Mouse (Mus musculus): ENCODE results near the gene Rnf5. TPM values are rescaled to one million over a fixed set of nuclear protein-coding genes. Genes with fewer than 3 reads are reported as not detected.

The Rnf5 gene
- polyA plus RNA-seq, 1 experiment from 2014 or later, result 324 TPM

GRCm38 (mm10) chr17:34556406-34556805, 47.1 kb downstream of the Rnf5 start:
- no peak overlapping the region for H3K27ac ChIP-seq
- no peaks in the 10 kb centered on the region for H3K36me3 ChIP-seq
- H3K9me3 ChIP-seq, result no peaks in the 10 kb centered on the region
- 0 out of 2 replicates have a peak, but pooled peaks cover 5% of the 10 kb centered on the region for H3K4me1 ChIP-seq (replicated peaks)
- no peak overlapping the region for H3K4me2 ChIP-seq (replicated peaks)
- no peaks in the 10 kb centered on the region for H3K27me3 ChIP-seq
- no peak overlapping the region for H3K4me3 ChIP-seq (replicated peaks)
- no peak overlapping the region for H3K9ac ChIP-seq (replicated peaks)
- 84% methylated on average over 8 of the region's 8 CpGs for WGBS
- no peak for ATAC-seq

- Histone ChIP-seq H3K4me3 (replicated peaks) (no peak overlapping the region), H3K27ac (no peak overlapping the region), H3K4me1 (replicated peaks) (no peaks in the 10 kb centered on the region), H3K4me2 (replicated peaks) (no peak overlapping the region), H3K9ac (replicated peaks) (no peak overlapping the region), H3K36me3 (no peaks in the 10 kb centered on the region), H3K27me3 (no peaks in the 10 kb centered on the region), H3K9me3 (no peaks in the 10 kb centered on the region)
- no peak for ATAC-seq
- 25% methylated on average over 5 of the region's 5 CpGs for WGBS
Measured at GRCm38 (mm10) chr17:34555483-34555882, 48.0 kb downstream of the Rnf5 start.

Other genes starting within 250 kb of the Rnf5 start
- not detected in 2 replicates for gene Btnl2, start 248.9 kb downstream of the Rnf5 start, polyA plus RNA-seq (2015; fragmentation: Nextera tagmentation; extraction: Ambion mirVana)
- gene Btnl1, start 226.6 kb downstream of the Rnf5 start, polyA plus RNA-seq (2015; fragmentation: Nextera tagmentation; extraction: Ambion mirVana), result not detected in 2 replicates
- 4.6 and 5.6 TPM in 2 replicates for gene BC051142, start 204.9 kb downstream of the Rnf5 start, polyA plus RNA-seq (2015; fragmentation: Nextera tagmentation; extraction: Ambion mirVana)
- gene Btnl4, start 126.4 kb downstream of the Rnf5 start, polyA plus RNA-seq (2015; fragmentation: Nextera tagmentation; extraction: Ambion mirVana), result not detected in 2 replicates
- gene Btnl6, start 86.3 kb downstream of the Rnf5 start, polyA plus RNA-seq (2015; fragmentation: Nextera tagmentation; extraction: Ambion mirVana), result not detected in 2 replicates
- gene Notch4, start 39.4 kb downstream of the Rnf5 start, polyA plus RNA-seq (2015; fragmentation: Nextera tagmentation; extraction: Ambion mirVana), result 8.9 and 9.1 TPM in 2 replicates
- 2.8 and 3.4 TPM in 2 replicates for gene Gpsm3, start 13.9 kb downstream of the Rnf5 start, polyA plus RNA-seq (2015; fragmentation: Nextera tagmentation; extraction: Ambion mirVana)
- 13.3 and 15.3 TPM in 2 replicates for gene Pbx2, start 12.4 kb downstream of the Rnf5 start, polyA plus RNA-seq (2015; fragmentation: Nextera tagmentation; extraction: Ambion mirVana)
- gene Ager, start 5.8 kb downstream of the Rnf5 start, polyA plus RNA-seq (2015; fragmentation: Nextera tagmentation; extraction: Ambion mirVana), result 1.5 and 2.2 TPM in 2 replicates
- gene Agpat1, start 572 bp upstream of the Rnf5 start, polyA plus RNA-seq (2015; fragmentation: Nextera tagmentation; extraction: Ambion mirVana), result 86.0 and 100 TPM in 2 replicates
- gene Egfl8, start 12.3 kb upstream of the Rnf5 start, polyA plus RNA-seq (2015; fragmentation: Nextera tagmentation; extraction: Ambion mirVana), result 6.8 and 8.6 TPM in 2 replicates
- 22.3 and 23.3 TPM in 2 replicates for gene Ppt2, start 24.8 kb upstream of the Rnf5 start, polyA plus RNA-seq (2015; fragmentation: Nextera tagmentation; extraction: Ambion mirVana)
- gene Prrt1, start 25.8 kb upstream of the Rnf5 start, polyA plus RNA-seq (2015; fragmentation: Nextera tagmentation; extraction: Ambion mirVana), result 7.4 and 7.5 TPM in 2 replicates
- 17.0 and 18.9 TPM in 2 replicates for gene Fkbpl, start 41.1 kb upstream of the Rnf5 start, polyA plus RNA-seq (2015; fragmentation: Nextera tagmentation; extraction: Ambion mirVana)
- 118 and 122 TPM in 2 replicates for gene Atf6b, start 43.5 kb upstream of the Rnf5 start, polyA plus RNA-seq (2015; fragmentation: Nextera tagmentation; extraction: Ambion mirVana)
- gene Tnxb, start 66.8 kb upstream of the Rnf5 start, polyA plus RNA-seq (2015; fragmentation: Nextera tagmentation; extraction: Ambion mirVana), result 0.08 and 0.10 TPM in 2 replicates
- gene C4b, start 140.2 kb upstream of the Rnf5 start, polyA plus RNA-seq (2015; fragmentation: Nextera tagmentation; extraction: Ambion mirVana), result not detected in 2 replicates
- not detected in 2 replicates for gene Cyp21a1, start 200.9 kb upstream of the Rnf5 start, polyA plus RNA-seq (2015; fragmentation: Nextera tagmentation; extraction: Ambion mirVana)
- 38.5 and 40.5 TPM in 2 replicates for gene Stk19, start 233.3 kb upstream of the Rnf5 start, polyA plus RNA-seq (2015; fragmentation: Nextera tagmentation; extraction: Ambion mirVana)
- 74.7 and 76.1 TPM in 2 replicates for gene Dxo, start 233.3 kb upstream of the Rnf5 start, polyA plus RNA-seq (2015; fragmentation: Nextera tagmentation; extraction: Ambion mirVana)
- gene Skiv2l, start 246.5 kb upstream of the Rnf5 start, polyA plus RNA-seq (2015; fragmentation: Nextera tagmentation; extraction: Ambion mirVana), result 59.3 and 61.3 TPM in 2 replicates
- 95.0 and 100 TPM in 2 replicates for gene Nelfe, start 246.7 kb upstream of the Rnf5 start, polyA plus RNA-seq (2015; fragmentation: Nextera tagmentation; extraction: Ambion mirVana)

Data from midbrain, embryonic 13.5 days (tissue).